Mouse (Mus musculus): ENCODE data around the gene Cox17.

Cox17 gene

GRCm38 (mm10) chr16:38349881-38350280 lies 3.1 kb downstream of the Cox17 start:
- DNase-seq (ENCODE audit: inconsistent ontology term): no peak

- no peak for DNase-seq (ENCODE audit: inconsistent ontology term)
Observed at GRCm38 (mm10) chr16:38350361-38350855, 3.6 kb downstream of the Cox17 start.

GRCm38 (mm10) chr16:38350939-38351338 lies 4.1 kb downstream of the Cox17 start:
- DNase-seq (ENCODE audit: inconsistent ontology term): no peak

- DNase-seq (ENCODE audit: inconsistent ontology term): peak; percentile 17
Observed at GRCm38 (mm10) chr16:38352031-38352430, 5.2 kb downstream of the Cox17 start.

GRCm38 (mm10) chr16:38352851-38353250 lies 6.1 kb downstream of the Cox17 start:
- no peak for DNase-seq (ENCODE audit: inconsistent ontology term)

- DNase-seq (ENCODE audit: inconsistent ontology term): no peak
Observed at GRCm38 (mm10) chr16:38353642-38354041, 6.9 kb downstream of the Cox17 start.

- no peak for DNase-seq (ENCODE audit: inconsistent ontology term)
Observed at GRCm38 (mm10) chr16:38354185-38354913, 7.6 kb downstream of the Cox17 start.

GRCm38 (mm10) chr16:38358256-38358812 lies 11.5 kb downstream of the Cox17 start:
- no peak for DNase-seq (ENCODE audit: inconsistent ontology term)

- DNase-seq (ENCODE audit: inconsistent ontology term): no peak
Observed at GRCm38 (mm10) chr16:38359241-38359640, 12.4 kb downstream of the Cox17 start.

- DNase-seq (ENCODE audit: inconsistent ontology term): no peak
Observed at GRCm38 (mm10) chr16:38359857-38360256, 13.1 kb downstream of the Cox17 start.

- peak; percentile 19 for DNase-seq (ENCODE audit: inconsistent ontology term)
Observed at GRCm38 (mm10) chr16:38360317-38360716, 13.5 kb downstream of the Cox17 start.

- DNase-seq (ENCODE audit: inconsistent ontology term): no peak
Observed at GRCm38 (mm10) chr16:38361933-38362332, 15.1 kb downstream of the Cox17 start, which contains the start of gene Popdc2. Popdc2 (plus strand) TSS chr16:38362209.

- DNase-seq (ENCODE audit: inconsistent ontology term): no peak
Observed at GRCm38 (mm10) chr16:38362493-38363255, 15.9 kb downstream of the Cox17 start.

GRCm38 (mm10) chr16:38363256-38363595 lies 16.4 kb downstream of the Cox17 start:
- DNase-seq (ENCODE audit: inconsistent ontology term): no peak

GRCm38 (mm10) chr16:38363657-38364056 lies 16.9 kb downstream of the Cox17 start:
- DNase-seq (ENCODE audit: inconsistent ontology term): no peak

- DNase-seq (ENCODE audit: inconsistent ontology term): no peak
Observed at GRCm38 (mm10) chr16:38365390-38365789, 18.6 kb downstream of the Cox17 start.

- no peak for DNase-seq (ENCODE audit: inconsistent ontology term)
Observed at GRCm38 (mm10) chr16:38366231-38366630, 19.4 kb downstream of the Cox17 start.

GRCm38 (mm10) chr16:38368336-38368735 lies 21.5 kb downstream of the Cox17 start:
- peak; percentile 83 for DNase-seq (ENCODE audit: inconsistent ontology term)

GRCm38 (mm10) chr16:38369000-38369399 lies 22.2 kb downstream of the Cox17 start:
- DNase-seq (ENCODE audit: inconsistent ontology term): no peak

- DNase-seq (ENCODE audit: inconsistent ontology term): no peak
Observed at GRCm38 (mm10) chr16:38369431-38369830, 22.6 kb downstream of the Cox17 start.

- DNase-seq (ENCODE audit: inconsistent ontology term): no peak
Observed at GRCm38 (mm10) chr16:38369992-38370484, 23.2 kb downstream of the Cox17 start.

- DNase-seq (ENCODE audit: inconsistent ontology term): no peak
Observed at GRCm38 (mm10) chr16:38370633-38371374, 24.0 kb downstream of the Cox17 start.
